Mouse (Mus musculus) forebrain, embryonic 13.5 days (tissue): Measurements from ENCODE around the gene Maml3. TPM values are rescaled to one million over a fixed set of nuclear protein-coding genes. Genes with fewer than 3 reads are reported as not detected.

ENCODE experiments used
- ATAC-seq: fragments of 200-750 bp; cut with Nextera tagmentation; 2 replicates; pipeline ENCODE4 v1.8.0; 2017
- H3K27ac ChIP-seq: fragments of 300-500 bp; sonication (generic); 2 replicates; pipeline ENCODE4 v1.5.1; 2015; ENCODE audit warnings: inconsistent platforms, mild to moderate bottlenecking, moderate library complexity
- H3K27me3 ChIP-seq: fragments of 300-500 bp; sonication (generic); 2 replicates; pipeline ENCODE4 v1.6.1; 2015; ENCODE audit warnings: mild to moderate bottlenecking, inconsistent platforms
- H3K36me3 ChIP-seq: fragments of 300-500 bp; sonication (generic); 2 replicates; pipeline ENCODE4 v1.6.1; 2015; ENCODE audit warnings: mild to moderate bottlenecking, inconsistent platforms; ENCODE audit not compliant: poor library complexity, severe bottlenecking
- H3K4me1 ChIP-seq: fragments of 300-500 bp; sonication (generic); 2 replicates; pipeline ENCODE4 v1.6.1; 2015; ENCODE audit warnings: inconsistent platforms
- H3K4me2 ChIP-seq: fragments of 300-500 bp; sonication (generic); 2 replicates; pipeline ENCODE4 v1.6.1; 2015; ENCODE audit warnings: inconsistent platforms, mild to moderate bottlenecking, moderate library complexity
- H3K4me3 ChIP-seq: fragments of 300-500 bp; sonication (generic); 2 replicates; pipeline ENCODE4 v1.5.1; 2015; ENCODE audit warnings: mild to moderate bottlenecking, inconsistent platforms
- H3K9ac ChIP-seq: fragments of 300-500 bp; sonication (generic); 2 replicates; pipeline ENCODE4 v1.6.1; 2015; ENCODE audit warnings: mild to moderate bottlenecking, inconsistent platforms
- H3K9me3 ChIP-seq: fragments of 300-500 bp; sonication (generic); replicated peaks from 2 replicates; pipeline ENCODE4 v1.6.1; 2016; ENCODE audit warnings: inconsistent platforms
- WGBS: fragments of 180-500 bp; shearing (Covaris S2); methylation state at CpG from one replicate; pipeline ENCODE4 v1.1.7; 2015; 5-methylcytosine and 5-hydroxymethylcytosine counted together
- polyA plus RNA-seq: library from polyadenylated mRNA; unstranded; fragments of >200 nt; fragmentation: Nextera tagmentation; extraction: Ambion mirVana; gene quantifications from 2 replicates; pipeline ENCODE4 v1.2.1, GENCODE M21; 2015

Maml3 gene
- polyA plus RNA-seq, 1 experiment from 2014 or later, result 5.4 TPM

DNA sequence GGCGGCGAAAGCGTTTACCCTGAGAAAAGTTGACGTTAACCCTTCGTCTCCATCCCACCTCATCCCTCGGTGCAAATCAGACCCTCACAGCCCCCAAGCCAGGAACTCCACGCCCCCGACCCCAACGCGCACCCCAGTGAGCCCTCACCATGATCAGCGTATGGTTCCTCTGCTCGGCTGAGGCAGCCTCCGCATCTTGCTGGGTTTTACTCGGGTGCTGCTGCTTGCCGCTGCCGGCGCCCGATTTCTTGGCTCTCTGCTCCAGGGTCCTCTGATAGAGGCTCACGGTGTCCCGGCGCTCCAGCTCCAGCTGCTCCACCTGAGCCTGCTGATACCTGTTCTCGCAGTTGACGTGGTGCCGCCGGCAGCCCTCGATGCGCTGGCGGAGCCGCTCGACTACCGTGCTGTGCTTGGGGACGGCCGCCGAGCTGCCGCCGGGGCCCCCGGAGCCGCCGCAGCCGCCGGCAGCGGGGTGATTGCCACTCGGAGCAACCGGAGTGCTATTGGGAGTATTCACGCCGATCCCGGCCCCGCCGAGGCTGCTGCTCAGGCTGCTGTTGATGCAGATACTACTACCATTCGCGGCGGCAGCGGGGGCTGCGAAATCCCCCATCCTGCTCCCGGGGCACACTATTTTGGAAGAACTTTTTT, 1.2 kb downstream of the Maml3 start:
- no peaks in the 10 kb centered on the region for H3K36me3 ChIP-seq
- no peaks in the 10 kb centered on the region for H3K27me3 ChIP-seq
- H3K4me2 ChIP-seq, result peak overlapping the region; percentile 88
- WGBS, result under 1% methylated on average over 55 of the region's 55 CpGs
- H3K9ac ChIP-seq, result peak overlapping the region; percentile 95
- no peak for ATAC-seq
- peak overlapping the region; percentile 86 for H3K4me3 ChIP-seq
- H3K4me1 ChIP-seq, result peaks cover 19% of the 10 kb centered on the region
- H3K27ac ChIP-seq, result peak overlapping the region; percentile 99
- no peaks in the 10 kb centered on the region for H3K9me3 ChIP-seq

DNA sequence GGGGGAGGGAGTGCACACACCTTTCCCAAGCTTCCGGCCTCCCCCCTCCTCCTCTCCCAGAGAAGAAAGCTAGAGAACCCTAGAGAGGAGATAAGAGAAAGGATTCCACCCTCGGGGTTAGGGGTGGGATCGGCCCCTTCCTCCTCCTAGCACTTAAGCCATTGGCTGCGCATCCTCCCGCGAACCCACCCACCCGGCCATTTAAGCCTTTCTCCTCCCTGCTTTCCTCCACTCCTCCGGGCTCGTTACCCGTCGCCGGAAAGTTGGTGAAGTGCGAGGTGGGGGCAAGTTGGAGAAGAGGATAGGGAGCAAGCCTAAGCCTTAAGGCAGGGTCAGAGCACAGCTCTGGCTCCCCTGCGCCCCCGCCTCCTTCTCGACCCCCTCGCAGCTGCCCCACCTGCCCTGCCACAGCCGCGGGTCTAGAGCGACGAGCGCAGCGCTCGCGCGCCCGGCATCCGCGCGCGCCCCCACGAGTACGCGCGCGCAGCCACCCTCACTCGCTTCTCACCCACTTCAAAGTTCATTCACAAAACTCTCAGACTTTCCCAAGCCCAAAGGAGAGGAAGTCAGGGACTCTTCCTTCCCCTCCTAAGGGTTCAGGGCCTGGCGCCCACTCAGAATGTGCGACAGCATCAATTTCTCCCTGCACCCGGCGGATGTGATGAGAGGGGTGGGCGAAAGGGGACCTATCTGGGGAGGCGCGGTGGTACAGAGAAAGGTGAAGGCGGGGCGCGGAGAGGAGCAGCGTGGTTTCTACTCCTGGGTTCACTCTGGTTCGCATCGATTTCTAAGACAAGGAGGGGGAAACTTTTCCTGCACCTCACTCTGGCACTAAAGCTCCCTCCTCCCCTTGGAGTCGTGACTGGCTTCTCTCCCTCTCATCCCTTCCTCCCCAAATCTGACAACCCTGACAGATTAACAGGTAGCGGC, 2.0 kb downstream of the Maml3 start:
- no peaks in the 10 kb centered on the region for H3K27me3 ChIP-seq
- no peaks in the 10 kb centered on the region for H3K9me3 ChIP-seq
- peak overlapping the region; percentile 99 for H3K27ac ChIP-seq
- H3K4me2 ChIP-seq, result peak overlapping the region; percentile 88
- H3K9ac ChIP-seq, result peak overlapping the region; percentile 95
- peak; percentile 80 for ATAC-seq
- peaks cover 19% of the 10 kb centered on the region for H3K4me1 ChIP-seq
- peak overlapping the region; percentile 86 for H3K4me3 ChIP-seq
- H3K36me3 ChIP-seq, result no peaks in the 10 kb centered on the region
- WGBS, result under 1% methylated on average over 52 of the region's 52 CpGs

DNA sequence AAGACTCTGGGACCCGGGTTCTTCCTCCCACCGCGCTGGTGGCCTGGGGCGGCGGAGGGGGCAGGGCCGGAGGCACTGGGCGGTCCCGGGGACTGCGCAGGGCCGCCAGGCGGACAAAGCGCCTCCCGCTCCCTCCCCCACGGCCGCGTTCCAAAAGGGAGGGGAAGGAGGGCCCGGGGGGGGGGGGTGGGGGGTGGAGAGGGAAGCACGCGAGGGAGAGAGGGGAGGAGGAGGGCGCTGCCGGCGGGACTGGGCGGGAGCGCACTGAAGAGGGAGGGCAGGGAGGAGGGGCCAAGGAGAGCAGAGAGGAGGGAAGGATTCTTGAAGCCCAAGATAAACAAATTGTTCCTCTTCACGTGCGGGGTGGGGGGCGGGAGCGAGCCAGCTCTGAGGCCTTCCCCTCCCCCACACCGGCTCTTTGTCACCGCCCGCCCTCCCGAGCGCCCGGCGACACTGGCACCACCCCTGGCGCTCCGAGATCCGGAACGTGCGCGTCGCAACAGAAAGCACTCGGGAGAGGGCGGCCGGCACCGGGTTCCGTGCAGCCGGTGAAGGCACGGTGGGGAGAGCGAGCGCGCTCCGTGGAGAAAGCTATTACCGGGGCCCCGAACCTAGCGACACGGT, 2.8 kb downstream of the Maml3 start:
- H3K27ac ChIP-seq, result peak overlapping the region; percentile 99
- peaks cover 19% of the 10 kb centered on the region for H3K4me1 ChIP-seq
- H3K36me3 ChIP-seq, result no peaks in the 10 kb centered on the region
- H3K4me3 ChIP-seq, result peak overlapping the region; percentile 86
- H3K27me3 ChIP-seq, result no peaks in the 10 kb centered on the region
- H3K9ac ChIP-seq, result peak overlapping the region; percentile 95
- peak; percentile 82 for ATAC-seq
- peak overlapping the region; percentile 88 for H3K4me2 ChIP-seq
- under 1% methylated on average over 40 of the region's 57 CpGs for WGBS
- no peaks in the 10 kb centered on the region for H3K9me3 ChIP-seq

DNA sequence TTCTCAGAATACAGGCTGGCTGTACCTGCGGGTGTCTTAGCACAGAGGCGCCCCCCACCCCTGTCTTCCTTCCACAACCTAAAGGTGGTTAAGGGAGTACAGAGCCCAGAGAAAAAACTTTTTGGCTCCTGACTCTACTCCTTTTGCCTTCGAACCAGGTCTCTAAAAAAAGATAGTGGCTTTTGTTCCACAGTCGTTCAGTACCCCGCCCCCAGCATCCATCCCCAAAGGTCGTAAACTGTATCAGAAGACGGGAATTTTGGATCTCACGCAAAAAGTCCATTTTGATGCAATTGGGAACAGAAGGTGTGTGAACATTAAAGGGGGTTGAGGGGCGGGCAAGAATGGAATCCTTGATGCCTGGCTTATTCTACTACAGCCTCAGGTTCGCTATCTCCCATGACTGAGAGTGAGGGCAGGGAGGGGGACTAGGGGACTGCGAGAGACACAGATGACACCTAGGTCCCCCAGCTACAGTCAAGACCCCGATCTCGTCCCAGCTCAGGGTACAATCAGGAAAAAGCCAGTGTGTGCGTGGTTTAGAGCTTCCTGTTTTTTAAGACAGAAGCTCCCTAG, 3.4 kb downstream of the Maml3 start:
- peak; percentile 42 for ATAC-seq

DNA sequence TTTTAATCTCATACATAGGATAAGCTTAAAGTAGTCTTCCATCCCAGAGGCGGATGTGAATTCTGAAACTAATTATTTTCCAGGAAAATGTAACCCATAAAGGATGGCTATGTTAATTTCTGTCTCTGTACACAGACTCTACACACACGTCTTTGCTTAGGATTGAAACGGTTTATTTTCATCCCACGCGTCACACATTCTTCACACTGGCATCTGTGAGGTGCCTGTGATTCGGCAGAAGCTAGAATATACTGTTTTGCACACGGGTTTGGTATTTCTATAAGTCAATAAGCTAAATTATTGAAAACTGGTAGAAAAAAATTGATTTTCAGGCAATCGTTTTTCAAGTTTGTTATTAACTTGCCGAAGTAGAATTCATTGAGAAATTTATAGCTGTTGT, 4.0 kb downstream of the Maml3 start:
- peak overlapping the region; percentile 88 for H3K4me2 ChIP-seq
- H3K4me3 ChIP-seq, result peak overlapping the region; percentile 86; the same call in 1 of the 2 replicates
- H3K36me3 ChIP-seq, result peaks cover 3% of the 10 kb centered on the region; the same call in 1 of the 2 replicates
- peak overlapping the region; percentile 99 for H3K27ac ChIP-seq
- 35% methylated on average over 9 of the region's 9 CpGs for WGBS
- H3K27me3 ChIP-seq, result no peaks in the 10 kb centered on the region
- peaks cover 19% of the 10 kb centered on the region for H3K4me1 ChIP-seq
- peak overlapping the region; percentile 95 for H3K9ac ChIP-seq
- ATAC-seq, result no peak
- H3K9me3 ChIP-seq, result no peaks in the 10 kb centered on the region

More for the DNA sequence above, 3.4 kb downstream of the Maml3 start:
- Histone ChIP-seq H3K4me1 (peaks cover 19% of the 10 kb centered on the region), H3K4me3 (peak overlapping the region; percentile 86), H3K27me3 (no peaks in the 10 kb centered on the region), H3K27ac (peak overlapping the region; percentile 99), H3K4me2 (peak overlapping the region; percentile 88), H3K9ac (peak overlapping the region; percentile 95), H3K9me3 (no peaks in the 10 kb centered on the region), H3K36me3 (no peaks in the 10 kb centered on the region)
- 0% methylated on average over 14 of the region's 14 CpGs for WGBS

DNA sequence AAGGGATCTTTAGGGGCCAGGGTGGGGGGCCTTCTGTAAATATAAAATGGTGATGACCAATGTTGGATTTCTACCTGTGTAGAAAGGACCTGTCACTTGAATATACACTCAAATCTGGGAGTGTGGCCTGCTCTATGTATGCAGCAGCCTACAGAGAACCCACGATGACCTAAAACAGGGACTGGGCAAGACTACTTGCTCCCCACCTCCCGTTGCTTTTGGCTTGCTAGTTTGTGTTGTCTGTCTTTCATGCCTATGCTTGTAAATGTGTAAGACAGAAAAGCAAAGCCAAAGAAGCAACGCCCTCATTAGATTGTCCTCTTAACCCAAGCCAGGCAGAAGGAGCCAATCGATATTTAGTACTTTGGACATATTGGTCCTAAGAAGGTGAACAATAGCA, 4.6 kb downstream of the Maml3 start:
- Histone ChIP-seq H3K4me1 (peaks cover 15% of the 10 kb centered on the region), H3K9ac (no peak overlapping the region), H3K4me2 (no peak overlapping the region), H3K4me3 (no peak overlapping the region), H3K27me3 (no peaks in the 10 kb centered on the region), H3K9me3 (no peaks in the 10 kb centered on the region), H3K27ac (0 out of 2 replicates have a peak overlapping the region, but pooled peaks have one; percentile 14), H3K36me3 (peaks cover 3% of the 10 kb centered on the region; the same call in 1 of the 2 replicates)
- ATAC-seq, result no peak
- 72% methylated on average over 4 of the region's 4 CpGs for WGBS

DNA sequence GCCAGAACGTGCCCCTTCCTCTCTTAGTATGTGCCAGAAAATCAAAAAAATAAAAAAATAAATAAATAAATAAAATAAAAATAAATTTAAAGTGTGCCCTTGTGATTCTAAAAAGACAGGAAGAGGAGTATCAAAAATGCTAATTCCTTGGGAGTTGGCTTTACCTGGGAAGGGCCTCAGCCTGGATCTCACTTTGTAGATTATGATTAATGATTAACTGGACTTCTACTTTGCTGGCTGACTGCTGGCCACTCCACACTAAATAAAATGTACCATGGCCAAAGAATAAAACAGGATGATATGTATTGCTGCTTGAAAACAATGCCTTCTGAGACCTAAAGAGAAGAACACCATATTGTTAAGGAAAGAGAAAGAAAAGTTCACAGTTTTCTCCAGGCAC, 5.6 kb downstream of the Maml3 start:
- Histone ChIP-seq H3K27me3 (no peaks in the 10 kb centered on the region), H3K9ac (no peak overlapping the region), H3K4me3 (no peak overlapping the region), H3K4me1 (peaks cover 14% of the 10 kb centered on the region), H3K4me2 (no peak overlapping the region), H3K36me3 (peaks cover 3% of the 10 kb centered on the region; the same call in 1 of the 2 replicates), H3K27ac (no peak overlapping the region), H3K9me3 (no peaks in the 10 kb centered on the region)
- ATAC-seq, result no peak
- WGBS, result 94% methylated on average over 1 of the region's 1 CpGs

DNA sequence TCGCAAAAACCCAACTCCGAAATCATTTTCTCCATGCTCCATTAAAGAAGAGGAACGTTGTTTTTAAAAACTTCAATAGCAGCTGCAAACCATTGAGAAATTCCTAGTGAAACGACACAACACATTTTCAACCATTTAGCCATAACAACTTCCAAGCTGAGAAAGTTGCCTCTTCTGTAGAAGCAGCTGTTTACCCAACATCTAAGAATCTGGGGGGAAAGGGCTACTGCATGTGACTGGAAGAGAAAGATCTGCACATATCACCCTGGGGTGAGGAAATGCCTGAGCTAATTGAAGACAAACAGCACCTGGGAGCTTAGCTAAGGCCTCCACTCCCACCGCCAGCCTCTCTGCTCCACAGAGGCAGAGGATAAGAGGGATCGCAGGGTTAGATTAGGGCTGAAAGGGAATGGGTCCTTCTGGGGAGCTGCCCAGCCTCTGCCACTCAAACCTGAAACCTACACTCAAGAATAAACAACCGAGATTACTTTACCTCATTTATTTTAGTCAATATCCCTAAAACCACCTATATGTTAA, 13.5 kb downstream of the Maml3 start:
- H3K36me3 ChIP-seq, result peaks cover 1% of the 10 kb centered on the region; the same call in 1 of the 2 replicates
- no peak overlapping the region for H3K27ac ChIP-seq
- H3K4me3 ChIP-seq, result no peak overlapping the region
- H3K9ac ChIP-seq, result no peak overlapping the region
- no peaks in the 10 kb centered on the region for H3K9me3 ChIP-seq
- peaks cover 25% of the 10 kb centered on the region for H3K4me1 ChIP-seq
- ATAC-seq, result no peak
- WGBS, result 56% methylated on average over 7 of the region's 7 CpGs
- no peaks in the 10 kb centered on the region for H3K27me3 ChIP-seq
- H3K4me2 ChIP-seq, result no peak overlapping the region

DNA sequence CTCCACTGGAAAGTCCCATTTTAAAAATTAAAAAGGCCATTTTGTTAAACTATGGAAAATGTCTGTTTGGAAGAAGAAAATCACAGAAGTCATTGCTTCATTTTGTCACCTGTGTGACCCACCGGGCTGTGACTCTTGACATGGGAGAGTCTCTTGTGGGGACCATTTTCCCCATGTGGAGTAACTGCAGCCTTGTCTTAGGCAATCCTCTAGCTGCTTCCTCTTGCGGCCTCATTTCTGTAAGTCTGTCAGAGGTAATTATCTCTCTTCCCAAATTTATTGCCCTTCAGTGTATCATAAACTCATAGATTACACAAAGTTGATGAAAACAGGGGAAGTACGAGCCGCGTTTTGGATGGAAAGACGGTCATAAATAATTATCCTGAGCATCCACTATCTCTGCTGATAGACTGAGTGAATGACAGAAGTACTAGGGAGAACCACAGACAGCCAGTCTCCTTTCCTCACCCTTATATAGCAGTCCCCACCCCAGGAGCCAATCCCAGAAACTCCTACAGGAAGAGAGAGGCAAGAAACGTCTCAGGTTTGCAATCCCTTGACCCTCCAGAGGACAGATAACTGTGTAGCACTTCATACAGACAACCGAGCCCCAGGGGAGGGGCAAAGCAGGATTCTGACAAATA, 14.5 kb downstream of the Maml3 start:
- peaks cover 25% of the 10 kb centered on the region for H3K4me1 ChIP-seq
- H3K27me3 ChIP-seq, result no peaks in the 10 kb centered on the region
- H3K36me3 ChIP-seq, result no peaks in the 10 kb centered on the region
- no peak overlapping the region for H3K4me3 ChIP-seq
- no peaks in the 10 kb centered on the region for H3K9me3 ChIP-seq
- ATAC-seq, result no peak
- no peak overlapping the region for H3K4me2 ChIP-seq
- no peak overlapping the region for H3K27ac ChIP-seq
- 85% methylated on average over 8 of the region's 8 CpGs for WGBS
- H3K9ac ChIP-seq, result no peak overlapping the region

DNA sequence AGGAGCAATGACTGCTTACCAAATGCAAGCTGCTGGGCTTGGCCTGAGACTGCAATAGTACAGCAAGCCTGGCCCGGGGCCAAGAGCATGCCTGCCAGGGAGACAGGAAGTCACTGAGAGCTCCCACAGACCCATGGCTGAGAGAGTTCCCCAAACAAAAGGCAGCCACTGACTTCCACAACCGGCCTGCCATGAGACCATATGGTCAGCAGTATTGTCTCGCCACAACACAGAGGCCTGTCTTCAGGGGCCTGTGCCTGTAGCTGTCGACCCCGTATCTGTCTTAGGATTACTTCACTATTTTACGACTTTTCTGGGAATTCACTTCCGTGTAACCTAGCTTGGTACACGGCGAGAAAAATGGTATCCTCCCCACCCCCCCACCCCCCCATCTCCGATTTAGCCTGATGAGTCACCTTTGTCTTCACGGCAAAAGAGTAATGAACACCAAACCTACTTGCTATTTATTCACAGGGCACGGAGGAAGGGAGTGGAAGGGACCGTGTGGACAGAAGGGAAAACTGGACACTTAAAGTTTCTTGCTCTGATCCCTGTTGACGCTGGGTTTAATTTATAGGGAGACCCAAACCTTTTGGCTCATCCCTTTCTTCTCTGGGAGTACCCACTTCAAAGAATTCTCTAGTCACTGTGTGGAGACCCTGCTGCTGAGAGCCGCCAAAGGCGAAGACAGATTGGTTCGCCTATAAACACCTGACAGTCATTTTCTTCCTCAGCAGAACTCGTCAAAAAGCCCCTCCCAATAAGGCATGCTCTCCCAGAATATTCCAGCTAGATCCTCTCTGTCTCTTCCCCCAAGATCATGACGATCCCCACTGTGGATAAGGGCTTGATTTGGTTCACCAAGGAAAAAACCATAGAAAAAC, 16.2 kb downstream of the Maml3 start:
- Histone ChIP-seq H3K4me3 (peak overlapping the region; percentile 11; the same call in 1 of the 2 replicates), H3K27me3 (no peaks in the 10 kb centered on the region), H3K4me2 (peak overlapping the region; percentile 46), H3K9ac (peak overlapping the region; percentile 41), H3K4me1 (peaks cover 25% of the 10 kb centered on the region), H3K36me3 (no peaks in the 10 kb centered on the region), H3K27ac (peak overlapping the region; percentile 76), H3K9me3 (no peaks in the 10 kb centered on the region)
- WGBS, result 22% methylated on average over 19 of the region's 19 CpGs
- peak; percentile 80 for ATAC-seq
